ENCODE assay signal across 9 mouse cellular contexts in genomic region chr1:42257801-42258593, GRCm38 (mm10).
A peak's percentile ranks its signal among the peaks of the same experiment; 100 is the strongest.
DNase-seq lines count a peak whose midpoint lies in the region; ATAC-seq lines count a peak whose summit lies in the region.
"Had no signal": no experiment of that assay in that cellular context is flagged by ENCODE, and none has a peak within 500 bp of the region (broad histone marks: within the 10 kb centered on the region; RNA-seq: fewer than 3 reads in every experiment).

No protein-coding gene starts in this region.

- H3K4me3 ChIP-seq in forebrain, embryonic 12.5 days (replicated peaks), result no peak overlapping the region
- no peak overlapping the region for H3K4me3 ChIP-seq in neural tube, embryonic 15.5 days (replicated peaks)

- H3K9me3 ChIP-seq in forebrain, embryonic 12.5 days, result no peaks in the 10 kb centered on the region
- H3K9me3 ChIP-seq in neural tube, embryonic 15.5 days (replicated peaks), result no peaks in the 10 kb centered on the region

- peak overlapping the region; percentile 38 for H3K4me2 ChIP-seq in forebrain, embryonic 12.5 days
- H3K4me2 ChIP-seq in neural tube, embryonic 15.5 days, result peak overlapping the region; percentile 39

- intact Hi-C loops in left cerebral cortex, postnatal 25 days (cut with DNase I), result loop anchor here (5.0 to 10.0 kb wide), 7 partner anchors 279 to 1373 kb away; no protein-coding TSS in a partner anchor

- 15% methylated on average over 19 of the region's 19 CpGs for WGBS in forebrain, embryonic 12.5 days
- 24% methylated on average over 19 of the region's 19 CpGs for WGBS in neural tube, embryonic 15.5 days

- peak; percentile 87 for ATAC-seq in forebrain, embryonic 12.5 days (ENCODE audit: low FRiP score)
- peak; percentile 35; the same call in 1 of the 2 replicates for ATAC-seq in neural tube, embryonic 15.5 days (ENCODE audit: low FRiP score)
- ATAC-seq: inflammation-experienced regulatory T-cells, adult 6 months had no signal

- DNase-seq in left cerebral cortex, postnatal 25 days (ENCODE audit: low spot score in 2 of 2), result peak; percentile 29 to 63
- no peak for DNase-seq in left cerebral cortex, adult 18-20 months (ENCODE audit: low spot score in 2 of 2)
- DNase-seq in layer of hippocampus, postnatal 10 days (ENCODE audit: low spot score in 2 of 2), result peak; percentile 50 to 63
- no peak for DNase-seq in urinary bladder, postnatal 25 days (ENCODE audit: low spot score)
- no peak for DNase-seq in cerebellum, postnatal 25 days
- DNase-seq: lung, adult 2 months had no signal

- H3K27me3 ChIP-seq in forebrain, embryonic 12.5 days, result no peaks in the 10 kb centered on the region
- H3K27me3 ChIP-seq in neural tube, embryonic 15.5 days (replicated peaks), result no peaks in the 10 kb centered on the region

- H3K9ac ChIP-seq in forebrain, embryonic 12.5 days, result peak overlapping the region; percentile 47
- 0 out of 2 replicates have a peak overlapping the region, but pooled peaks have one; percentile 36 for H3K9ac ChIP-seq in neural tube, embryonic 15.5 days (replicated peaks)

- peak overlapping the region; percentile 93 for H3K27ac ChIP-seq in forebrain, embryonic 12.5 days
- no peak overlapping the region for H3K27ac ChIP-seq in neural tube, embryonic 15.5 days (replicated peaks)

- H3K4me1 ChIP-seq in forebrain, embryonic 12.5 days, result peaks cover 62% of the 10 kb centered on the region
- H3K4me1 ChIP-seq in neural tube, embryonic 15.5 days, result peaks cover 35% of the 10 kb centered on the region

- no peaks in the 10 kb centered on the region for H3K36me3 ChIP-seq in forebrain, embryonic 12.5 days (replicated peaks)
- no peaks in the 10 kb centered on the region for H3K36me3 ChIP-seq in neural tube, embryonic 15.5 days

Comparison
In these comparisons a context has a peak if more than half of its experiments do, and no peak if none do; other contexts are left out.
1. DNase-seq: peak in left cerebral cortex, postnatal 25 days (2 of 2) and layer of hippocampus, postnatal 10 days (2 of 2); none in left cerebral cortex, adult 18-20 months (0 of 2), urinary bladder, postnatal 25 days (single experiment) and cerebellum, postnatal 25 days (0 of 2).